Comparison of ENCODE assay signal across 9 mouse cellular contexts in genomic region chr8:84003612-84004246, GRCm38 (mm10). TPM values are rescaled to one million over a fixed set of nuclear protein-coding genes. Genes with fewer than 3 reads are reported as not detected.
DNase-seq lines count a peak whose midpoint lies in the region; ATAC-seq lines count a peak whose summit lies in the region.
"Had no signal": no experiment of that assay in that cellular context is flagged by ENCODE, and none has a peak within 500 bp of the region (broad histone marks: within the 10 kb centered on the region; RNA-seq: fewer than 3 reads in every experiment).

No protein-coding gene starts in this region.

- 76% methylated on average over 6 of the region's 6 CpGs for WGBS in heart, embryonic 14.5 days
- WGBS in hindbrain, embryonic 12.5 days = 79% methylated on average over 6 of the region's 6 CpGs
- WGBS in midbrain, embryonic 12.5 days = 74% methylated on average over 6 of the region's 6 CpGs

- H3K36me3 ChIP-seq in heart, embryonic 14.5 days (ENCODE audit: control insufficient read depth, insufficient read depth, low read length) = peaks cover 35% of the 10 kb centered on the region
- 0 out of 2 replicates have a peak, but pooled peaks cover 24% of the 10 kb centered on the region for H3K36me3 ChIP-seq in hindbrain, embryonic 12.5 days
- peaks cover 10% of the 10 kb centered on the region for H3K36me3 ChIP-seq in midbrain, embryonic 12.5 days

- peak overlapping the region; percentile 80 for H3K9ac ChIP-seq in heart, embryonic 14.5 days (ENCODE audit: low read length)
- no peak overlapping the region for H3K9ac ChIP-seq in hindbrain, embryonic 12.5 days
- H3K9ac ChIP-seq in midbrain, embryonic 12.5 days (replicated peaks) = peak overlapping the region; percentile 55

- intact Hi-C loops in heart, postnatal 25 days (cut with DNase I) = no loop called here

- no peaks in the 10 kb centered on the region for H3K27me3 ChIP-seq in heart, embryonic 14.5 days (ENCODE audit: control insufficient read depth, insufficient read depth, low read length)
- peaks cover 35% of the 10 kb centered on the region for H3K27me3 ChIP-seq in hindbrain, embryonic 12.5 days
- H3K27me3 ChIP-seq in midbrain, embryonic 12.5 days = peaks cover 46% of the 10 kb centered on the region

- H3K4me3 ChIP-seq in heart, embryonic 14.5 days (ENCODE audit: control insufficient read depth in 1 of 2, insufficient read depth in 1 of 2, low read depth in 1 of 2, low read length in 2 of 2) = peak overlapping the region in 1 of 2 experiments; percentile 65; a peak in 2 of 4 replicates
- peak overlapping the region; percentile 53; the same call in 1 of the 2 replicates for H3K4me3 ChIP-seq in hindbrain, embryonic 12.5 days
- peak overlapping the region; percentile 56 for H3K4me3 ChIP-seq in midbrain, embryonic 12.5 days

- H3K9me3 ChIP-seq in heart, embryonic 14.5 days (ENCODE audit: control insufficient read depth, low read length) = no peaks in the 10 kb centered on the region
- H3K9me3 ChIP-seq in hindbrain, embryonic 12.5 days (replicated peaks) = no peaks in the 10 kb centered on the region
- no peaks in the 10 kb centered on the region for H3K9me3 ChIP-seq in midbrain, embryonic 12.5 days

- ATAC-seq in heart, embryonic 14.5 days (ENCODE audit: insufficient number of reproducible peaks, insufficient read depth, low FRiP score, low read depth) = no peak
- ATAC-seq in hindbrain, embryonic 12.5 days (ENCODE audit: low FRiP score) = no peak
- no peak for ATAC-seq in midbrain, embryonic 12.5 days (ENCODE audit: low FRiP score, low read depth)
- ATAC-seq in erythroid progenitor cell, adult 5-6 weeks (replicated peaks; ENCODE audit: low FRiP score, poor library complexity, severe bottlenecking) = no peak

- H3K4me1 ChIP-seq in heart, embryonic 14.5 days (ENCODE audit: control insufficient read depth in 2 of 2, insufficient read depth in 2 of 2, low read length in 2 of 2) = peaks cover 13 to 22% of the 10 kb centered on the region in 2 experiments
- H3K4me1 ChIP-seq in hindbrain, embryonic 12.5 days = peaks cover 36% of the 10 kb centered on the region
- peaks cover 41% of the 10 kb centered on the region for H3K4me1 ChIP-seq in midbrain, embryonic 12.5 days

- DNase-seq in heart, postnatal 25 days (ENCODE audit: low spot score) = no peak
- peak; percentile 36 for DNase-seq in NIH3T3 (ENCODE audit: low read depth)
- DNase-seq in c-Kit-positive CD71-positive TER-119-positive erythroid progenitor cells, embryonic 14.5 days (ENCODE audit: low spot score) = no peak
- DNase-seq in ovary, postnatal 14 days (ENCODE audit: low spot score) = no peak

- no peak overlapping the region for H3K27ac ChIP-seq in heart, embryonic 14.5 days (replicated peaks in 1 of 2; ENCODE audit: control insufficient read depth in 1 of 2, insufficient read depth in 1 of 2, low read depth in 2 of 2, low read length in 2 of 2)
- H3K27ac ChIP-seq in hindbrain, embryonic 12.5 days = no peak overlapping the region
- H3K27ac ChIP-seq in midbrain, embryonic 12.5 days (replicated peaks) = no peak overlapping the region

- H3K4me2 ChIP-seq in heart, embryonic 14.5 days (ENCODE audit: low read length) = peak overlapping the region; percentile 88
- peak overlapping the region; percentile 79 for H3K4me2 ChIP-seq in hindbrain, embryonic 12.5 days (replicated peaks)
- peak overlapping the region; percentile 69 for H3K4me2 ChIP-seq in midbrain, embryonic 12.5 days (replicated peaks)

RNA-seq across cellular contexts. Expression of gene 1700067K01Rik, which starts 2.4 kb away (rescaled TPM):
- polyA plus RNA-seq in heart, embryonic 14.5 days (2014; fragmentation: Nextera tagmentation; extraction: Ambion mirVana) = 0.69 and 0.80 TPM in 2 replicates
- total RNA-seq in heart, postnatal 25 days (2021) = under 1 TPM in 1 of 2 experiments, not detected in 1; 0.26 TPM
- 0.89 and 1.5 TPM in 2 replicates for polyA plus RNA-seq in hindbrain, embryonic 12.5 days (2016; fragmentation: Nextera tagmentation; extraction: Ambion mirVana)
- 0.89 and 1.1 TPM in 2 replicates for polyA plus RNA-seq in midbrain, embryonic 12.5 days (2016; fragmentation: Nextera tagmentation; extraction: Ambion mirVana)
- total RNA-seq in erythroid progenitor cell, adult 5-6 weeks (2015; ENCODE audit: low replicate concordance) = 1.8 and 10.5 TPM in 2 replicates
- 2.6 and 4.7 TPM in 2 replicates for total RNA-seq in erythroid progenitor cell, adult 5-6 weeks (2017; ENCODE audit: low replicate concordance)
- total RNA-seq: gastrocnemius, adult 8-10 months had no signal

RNA-seq across cellular contexts. Expression of gene Samd1, which starts 6.3 kb away (rescaled TPM):
- 7.3 and 8.5 TPM in 2 replicates for polyA plus RNA-seq in heart, embryonic 14.5 days (2014; fragmentation: Nextera tagmentation; extraction: Ambion mirVana)
- 10 to 100 TPM; 27.4 to 30.9 TPM for total RNA-seq in heart, postnatal 25 days (2021)
- polyA plus RNA-seq in hindbrain, embryonic 12.5 days (2016; fragmentation: Nextera tagmentation; extraction: Ambion mirVana) = 8.5 and 9.8 TPM in 2 replicates
- 7.7 and 9.7 TPM in 2 replicates for polyA plus RNA-seq in midbrain, embryonic 12.5 days (2016; fragmentation: Nextera tagmentation; extraction: Ambion mirVana)
- total RNA-seq in erythroid progenitor cell, adult 5-6 weeks (2015; ENCODE audit: low replicate concordance) = 114 and 119 TPM in 2 replicates
- total RNA-seq in erythroid progenitor cell, adult 5-6 weeks (2017; ENCODE audit: low replicate concordance) = 51.6 and 80.9 TPM in 2 replicates

RNA-seq across cellular contexts. Expression of gene 2210011C24Rik, which starts 8.2 kb away (rescaled TPM):
- 0.16 and 0.20 TPM in 2 replicates for polyA plus RNA-seq in heart, embryonic 14.5 days (2014; fragmentation: Nextera tagmentation; extraction: Ambion mirVana)
- 1 to 10 TPM; 2.8 to 3.1 TPM for total RNA-seq in heart, postnatal 25 days (2021)
- polyA plus RNA-seq in hindbrain, embryonic 12.5 days (2016; fragmentation: Nextera tagmentation; extraction: Ambion mirVana) = not detected in 2 replicates
- not detected in 2 replicates for polyA plus RNA-seq in midbrain, embryonic 12.5 days (2016; fragmentation: Nextera tagmentation; extraction: Ambion mirVana)
- not detected in 2 replicates for total RNA-seq in erythroid progenitor cell, adult 5-6 weeks (2015; ENCODE audit: low replicate concordance)
- total RNA-seq in erythroid progenitor cell, adult 5-6 weeks (2017; ENCODE audit: low replicate concordance) = not detected in 2 replicates

RNA-seq across cellular contexts. Expression of gene Palm3, which starts 17.5 kb away (rescaled TPM):
- polyA plus RNA-seq in heart, embryonic 14.5 days (2014; fragmentation: Nextera tagmentation; extraction: Ambion mirVana) = 0.13 and 1.2 TPM in 2 replicates
- total RNA-seq in heart, postnatal 25 days (2021) = under 1 TPM; 0.28 to 0.36 TPM
- polyA plus RNA-seq in hindbrain, embryonic 12.5 days (2016; fragmentation: Nextera tagmentation; extraction: Ambion mirVana) = 8.6 and 10.9 TPM in 2 replicates
- 3.5 and 3.9 TPM in 2 replicates for polyA plus RNA-seq in midbrain, embryonic 12.5 days (2016; fragmentation: Nextera tagmentation; extraction: Ambion mirVana)
- not detected in 2 replicates for total RNA-seq in erythroid progenitor cell, adult 5-6 weeks (2015; ENCODE audit: low replicate concordance)
- not detected in 2 replicates for total RNA-seq in erythroid progenitor cell, adult 5-6 weeks (2017; ENCODE audit: low replicate concordance)

RNA-seq across cellular contexts. Expression of gene Prkaca, which starts 30.9 kb away (rescaled TPM):
- polyA plus RNA-seq in heart, embryonic 14.5 days (2014; fragmentation: Nextera tagmentation; extraction: Ambion mirVana) = 160 and 211 TPM in 2 replicates
- 100 to 1,000 TPM; 353 to 360 TPM for total RNA-seq in heart, postnatal 25 days (2021)
- 201 and 213 TPM in 2 replicates for polyA plus RNA-seq in hindbrain, embryonic 12.5 days (2016; fragmentation: Nextera tagmentation; extraction: Ambion mirVana)
- polyA plus RNA-seq in midbrain, embryonic 12.5 days (2016; fragmentation: Nextera tagmentation; extraction: Ambion mirVana) = 193 and 207 TPM in 2 replicates
- 11.5 and 13.0 TPM in 2 replicates for total RNA-seq in erythroid progenitor cell, adult 5-6 weeks (2015; ENCODE audit: low replicate concordance)
- total RNA-seq in erythroid progenitor cell, adult 5-6 weeks (2017; ENCODE audit: low replicate concordance) = 6.7 and 17.2 TPM in 2 replicates
